Mouse (Mus musculus) forebrain, embryonic 15.5 days (tissue): ENCODE data around the gene Gtpbp1. TPM values are rescaled to one million over a fixed set of nuclear protein-coding genes. Genes with fewer than 3 reads are reported as not detected.

Source experiments
- ATAC-seq: fragments of 200-750 bp; cut with Nextera tagmentation; replicated peaks from 2 replicates; pipeline ENCODE4 v1.8.0; 2017; ENCODE audit warnings: mild to moderate bottlenecking, moderate TSS enrichment, moderate library complexity
- H3K27ac ChIP-seq: fragments of 300-500 bp; sonication (generic); replicated peaks from 2 replicates; pipeline ENCODE4 v1.5.1; 2015; ENCODE audit warnings: mild to moderate bottlenecking, inconsistent platforms
- H3K27me3 ChIP-seq: fragments of 300-500 bp; sonication (generic); 2 replicates; pipeline ENCODE4 v1.6.1; 2015; ENCODE audit warnings: inconsistent platforms
- H3K36me3 ChIP-seq: fragments of 300-500 bp; sonication (generic); 2 replicates; pipeline ENCODE4 v1.6.1; 2015; ENCODE audit warnings: mild to moderate bottlenecking, inconsistent platforms
- H3K4me1 ChIP-seq: fragments of 300-500 bp; sonication (generic); 2 replicates; pipeline ENCODE4 v1.6.1; 2015; ENCODE audit warnings: inconsistent platforms
- H3K4me2 ChIP-seq: fragments of 300-500 bp; sonication (generic); replicated peaks from 2 replicates; pipeline ENCODE4 v1.6.1; 2015; ENCODE audit warnings: mild to moderate bottlenecking, inconsistent platforms
- H3K4me3 ChIP-seq: fragments of 300-500 bp; sonication (generic); 2 replicates; pipeline ENCODE4 v1.5.1; 2015; ENCODE audit warnings: mild to moderate bottlenecking, inconsistent platforms
- H3K9ac ChIP-seq: fragments of 300-500 bp; sonication (generic); replicated peaks from 2 replicates; pipeline ENCODE4 v1.6.1; 2015; ENCODE audit warnings: mild to moderate bottlenecking, inconsistent platforms
- H3K9me3 ChIP-seq: fragments of 300-500 bp; sonication (generic); 2 replicates; pipeline ENCODE4 v1.6.1; 2016; ENCODE audit warnings: inconsistent platforms
- WGBS: fragments of 180-500 bp; shearing (Covaris S2); methylation state at CpG from one replicate; pipeline ENCODE4 v1.1.7; 2015; ENCODE audit warnings: mixed read lengths; 5-methylcytosine and 5-hydroxymethylcytosine counted together
- polyA plus RNA-seq: library from polyadenylated mRNA; unstranded; fragments of >200 nt; fragmentation: Nextera tagmentation; extraction: Ambion mirVana; gene quantifications from 2 replicates; pipeline ENCODE4 v1.2.1, GENCODE M21; 2015

Gtpbp1 gene
- polyA plus RNA-seq, 1 experiment from 2014 or later = 53.9 TPM

GRCm38 (mm10) chr15:79747998-79748397 is 57.4 kb downstream of the Gtpbp1 start:
- 0 out of 2 replicates have a peak, but pooled peaks have one; percentile 20 for ATAC-seq
- Histone ChIP-seq H3K4me1 (peaks cover 4% of the 10 kb centered on the region; the same call in 1 of the 2 replicates), H3K27ac (no peak overlapping the region), H3K4me3 (no peak overlapping the region), H3K36me3 (no peaks in the 10 kb centered on the region), H3K27me3 (no peaks in the 10 kb centered on the region), H3K9ac (no peak overlapping the region), H3K4me2 (no peak overlapping the region), H3K9me3 (no peaks in the 10 kb centered on the region)
- WGBS = 59% methylated on average over 11 of the region's 11 CpGs

- H3K4me3 ChIP-seq = no peak overlapping the region
- H3K4me2 ChIP-seq = no peak overlapping the region
- no peak overlapping the region for H3K27ac ChIP-seq
- no peak overlapping the region for H3K9ac ChIP-seq
- H3K9me3 ChIP-seq = no peaks in the 10 kb centered on the region
- H3K36me3 ChIP-seq = no peaks in the 10 kb centered on the region
- H3K27me3 ChIP-seq = no peaks in the 10 kb centered on the region
- 95% methylated on average over 7 of the region's 7 CpGs for WGBS
- H3K4me1 ChIP-seq = no peaks in the 10 kb centered on the region
- ATAC-seq = no peak
These were observed 58.5 kb downstream of the Gtpbp1 start for GRCm38 (mm10) chr15:79749162-79749561.

- no peak overlapping the region for H3K27ac ChIP-seq
- H3K4me1 ChIP-seq = no peaks in the 10 kb centered on the region
- WGBS = 91% methylated on average over 8 of the region's 8 CpGs
- H3K4me2 ChIP-seq = no peak overlapping the region
- no peaks in the 10 kb centered on the region for H3K9me3 ChIP-seq
- H3K27me3 ChIP-seq = no peaks in the 10 kb centered on the region
- ATAC-seq = no peak
- no peak overlapping the region for H3K9ac ChIP-seq
- H3K36me3 ChIP-seq = no peaks in the 10 kb centered on the region
- H3K4me3 ChIP-seq = no peak overlapping the region
These were observed 59.6 kb downstream of the Gtpbp1 start for GRCm38 (mm10) chr15:79750266-79750665.

- H3K4me2 ChIP-seq = no peak overlapping the region
- H3K9me3 ChIP-seq = no peaks in the 10 kb centered on the region
- no peaks in the 10 kb centered on the region for H3K36me3 ChIP-seq
- 82% methylated on average over 17 of the region's 17 CpGs for WGBS
- no peak overlapping the region for H3K4me3 ChIP-seq
- H3K27ac ChIP-seq = no peak overlapping the region
- no peak overlapping the region for H3K9ac ChIP-seq
- no peak for ATAC-seq
- peaks cover 5% of the 10 kb centered on the region; the same call in 1 of the 2 replicates for H3K4me1 ChIP-seq
- H3K27me3 ChIP-seq = no peaks in the 10 kb centered on the region
These were observed 61.1 kb downstream of the Gtpbp1 start for GRCm38 (mm10) chr15:79751772-79752171.

GRCm38 (mm10) chr15:79752742-79753419 is 62.2 kb downstream of the Gtpbp1 start:
- 24% methylated on average over 11 of the region's 11 CpGs for WGBS
- H3K4me2 ChIP-seq = no peak overlapping the region
- H3K4me3 ChIP-seq = no peak overlapping the region
- H3K9ac ChIP-seq = no peak overlapping the region
- no peaks in the 10 kb centered on the region for H3K27me3 ChIP-seq
- H3K36me3 ChIP-seq = no peaks in the 10 kb centered on the region
- H3K4me1 ChIP-seq = peaks cover 5% of the 10 kb centered on the region; the same call in 1 of the 2 replicates
- H3K9me3 ChIP-seq = no peaks in the 10 kb centered on the region
- no peak overlapping the region for H3K27ac ChIP-seq
- peak; percentile 53; the same call in 1 of the 2 replicates for ATAC-seq

- Histone ChIP-seq H3K4me1 (peaks cover 5% of the 10 kb centered on the region; the same call in 1 of the 2 replicates), H3K27ac (no peak overlapping the region), H3K36me3 (no peaks in the 10 kb centered on the region), H3K9me3 (no peaks in the 10 kb centered on the region), H3K4me2 (no peak overlapping the region), H3K9ac (no peak overlapping the region), H3K4me3 (no peak overlapping the region), H3K27me3 (no peaks in the 10 kb centered on the region)
- WGBS = 97% methylated on average over 3 of the region's 3 CpGs
- ATAC-seq = no peak; the same call in 1 of the 2 replicates
These were observed 62.7 kb downstream of the Gtpbp1 start for GRCm38 (mm10) chr15:79753420-79753752.

- 59% methylated on average over 4 of the region's 4 CpGs for WGBS
- no peak overlapping the region for H3K9ac ChIP-seq
- H3K4me3 ChIP-seq = no peak overlapping the region
- no peaks in the 10 kb centered on the region for H3K36me3 ChIP-seq
- ATAC-seq = no peak
- no peak overlapping the region for H3K4me2 ChIP-seq
- no peak overlapping the region for H3K27ac ChIP-seq
- no peaks in the 10 kb centered on the region for H3K9me3 ChIP-seq
- H3K27me3 ChIP-seq = no peaks in the 10 kb centered on the region
- H3K4me1 ChIP-seq = peaks cover 5% of the 10 kb centered on the region; the same call in 1 of the 2 replicates
These were observed 63.2 kb downstream of the Gtpbp1 start for GRCm38 (mm10) chr15:79753873-79754272.

GRCm38 (mm10) chr15:79755176-79755575 is 64.5 kb downstream of the Gtpbp1 start:
- ATAC-seq = no peak
- Histone ChIP-seq H3K27ac (no peak overlapping the region), H3K9ac (no peak overlapping the region), H3K36me3 (no peaks in the 10 kb centered on the region), H3K4me2 (no peak overlapping the region), H3K4me3 (no peak overlapping the region), H3K4me1 (peaks cover 5% of the 10 kb centered on the region; the same call in 1 of the 2 replicates), H3K27me3 (no peaks in the 10 kb centered on the region), H3K9me3 (no peaks in the 10 kb centered on the region)
- 91% methylated on average over 4 of the region's 4 CpGs for WGBS

GRCm38 (mm10) chr15:79755977-79756625 is 65.5 kb downstream of the Gtpbp1 start:
- ATAC-seq = no peak
- H3K4me3 ChIP-seq = no peak overlapping the region
- peaks cover 5% of the 10 kb centered on the region; the same call in 1 of the 2 replicates for H3K4me1 ChIP-seq
- no peaks in the 10 kb centered on the region for H3K9me3 ChIP-seq
- 69% methylated on average over 8 of the region's 8 CpGs for WGBS
- H3K27ac ChIP-seq = no peak overlapping the region
- H3K27me3 ChIP-seq = no peaks in the 10 kb centered on the region
- H3K9ac ChIP-seq = no peak overlapping the region
- H3K36me3 ChIP-seq = no peaks in the 10 kb centered on the region
- H3K4me2 ChIP-seq = no peak overlapping the region

GRCm38 (mm10) chr15:79757118-79757517 is 66.5 kb downstream of the Gtpbp1 start:
- Histone ChIP-seq H3K4me3 (no peak overlapping the region), H3K27ac (no peak overlapping the region), H3K27me3 (no peaks in the 10 kb centered on the region), H3K9ac (no peak overlapping the region), H3K4me2 (no peak overlapping the region), H3K4me1 (peaks cover 5% of the 10 kb centered on the region; the same call in 1 of the 2 replicates), H3K9me3 (no peaks in the 10 kb centered on the region), H3K36me3 (0 out of 2 replicates have a peak, but pooled peaks cover 4% of the 10 kb centered on the region)
- WGBS = 93% methylated on average over 3 of the region's 3 CpGs
- ATAC-seq = no peak

GRCm38 (mm10) chr15:79760956-79761355 is 70.3 kb downstream of the Gtpbp1 start:
- Histone ChIP-seq H3K4me1 (peaks cover 28% of the 10 kb centered on the region), H3K4me2 (no peak overlapping the region), H3K4me3 (no peak overlapping the region), H3K27ac (no peak overlapping the region), H3K27me3 (no peaks in the 10 kb centered on the region), H3K36me3 (peaks cover 12% of the 10 kb centered on the region), H3K9me3 (no peaks in the 10 kb centered on the region), H3K9ac (no peak overlapping the region)
- no peak for ATAC-seq
- 84% methylated on average over 6 of the region's 6 CpGs for WGBS

GRCm38 (mm10) chr15:79763001-79763400 is 72.4 kb downstream of the Gtpbp1 start:
- Histone ChIP-seq H3K4me2 (no peak overlapping the region), H3K9me3 (no peaks in the 10 kb centered on the region), H3K36me3 (peaks cover 12% of the 10 kb centered on the region), H3K4me3 (no peak overlapping the region), H3K4me1 (peaks cover 43% of the 10 kb centered on the region), H3K9ac (no peak overlapping the region), H3K27me3 (no peaks in the 10 kb centered on the region), H3K27ac (no peak overlapping the region)
- ATAC-seq = no peak
- WGBS = 95% methylated on average over 9 of the region's 9 CpGs
